Mouse (Mus musculus) hindbrain, embryonic 13.5 days (tissue): Measurements from ENCODE around the gene Gm49395. TPM values are rescaled to one million over a fixed set of nuclear protein-coding genes. Genes with fewer than 3 reads are reported as not detected.

Experiments used
- ATAC-seq: fragments of 200-750 bp; cut with Nextera tagmentation; 2 replicates; pipeline ENCODE4 v1.8.0; 2017; ENCODE audit warnings: moderate TSS enrichment; ENCODE audit not compliant: low FRiP score
- H3K27ac ChIP-seq: fragments of 300-500 bp; sonication (generic); 2 replicates; pipeline ENCODE4 v1.5.1; 2015; ENCODE audit warnings: inconsistent platforms, mild to moderate bottlenecking, moderate library complexity
- H3K27me3 ChIP-seq: fragments of 300-500 bp; sonication (generic); 2 replicates; pipeline ENCODE4 v1.6.1; 2015; ENCODE audit warnings: mild to moderate bottlenecking, inconsistent platforms
- H3K36me3 ChIP-seq: fragments of 300-500 bp; sonication (generic); 2 replicates; pipeline ENCODE4 v1.6.1; 2015; ENCODE audit warnings: mild to moderate bottlenecking, inconsistent platforms
- H3K4me1 ChIP-seq: fragments of 300-500 bp; sonication (generic); replicated peaks from 2 replicates; pipeline ENCODE4 v1.6.1; 2015; ENCODE audit warnings: inconsistent platforms
- H3K4me2 ChIP-seq: fragments of 300-500 bp; sonication (generic); 2 replicates; pipeline ENCODE4 v1.6.1; 2015; ENCODE audit warnings: inconsistent platforms, mild to moderate bottlenecking, moderate library complexity
- H3K4me3 ChIP-seq: fragments of 300-500 bp; sonication (generic); 2 replicates; pipeline ENCODE4 v1.5.1; 2015; ENCODE audit warnings: mild to moderate bottlenecking, inconsistent platforms
- H3K9ac ChIP-seq: fragments of 300-500 bp; sonication (generic); 2 replicates; pipeline ENCODE4 v1.6.1; 2015; ENCODE audit warnings: mild to moderate bottlenecking, inconsistent platforms
- H3K9me3 ChIP-seq: fragments of 300-500 bp; sonication (generic); 2 replicates; pipeline ENCODE4 v1.6.1; 2016; ENCODE audit warnings: inconsistent platforms
- WGBS: fragments of 180-500 bp; shearing (Covaris S2); methylation state at CpG from one replicate; pipeline ENCODE4 v1.1.7; 2015; 5-methylcytosine and 5-hydroxymethylcytosine counted together
- polyA plus RNA-seq: library from polyadenylated mRNA; unstranded; fragments of >200 nt; fragmentation: Nextera tagmentation; extraction: Ambion mirVana; gene quantifications from 2 replicates; pipeline ENCODE4 v1.2.1, GENCODE M21; 2015

Gene Gm49395
- polyA plus RNA-seq, 1 experiment from 2014 or later: 4.7 TPM

GRCm38 (mm10) chr13:114999582-114999981 is 102.1 kb downstream of the Gm49395 start:
- H3K4me2 ChIP-seq: no peak overlapping the region
- no peak for ATAC-seq
- no peak overlapping the region for H3K27ac ChIP-seq
- H3K36me3 ChIP-seq: no peaks in the 10 kb centered on the region
- H3K9ac ChIP-seq: no peak overlapping the region
- no peaks in the 10 kb centered on the region for H3K9me3 ChIP-seq
- WGBS: 91% methylated on average over 4 of the region's 4 CpGs
- H3K4me3 ChIP-seq: no peak overlapping the region
- no peaks in the 10 kb centered on the region for H3K4me1 ChIP-seq
- no peaks in the 10 kb centered on the region for H3K27me3 ChIP-seq

GRCm38 (mm10) chr13:114998100-114998499 is 103.6 kb downstream of the Gm49395 start:
- Histone ChIP-seq H3K4me1 (no peaks in the 10 kb centered on the region), H3K27me3 (no peaks in the 10 kb centered on the region), H3K9me3 (no peaks in the 10 kb centered on the region), H3K4me2 (no peak overlapping the region), H3K9ac (no peak overlapping the region), H3K36me3 (no peaks in the 10 kb centered on the region), H3K4me3 (no peak overlapping the region), H3K27ac (no peak overlapping the region)
- WGBS: 93% methylated on average over 10 of the region's 10 CpGs
- ATAC-seq: no peak

GRCm38 (mm10) chr13:114992260-114993014 is 109.3 kb downstream of the Gm49395 start:
- Histone ChIP-seq H3K27me3 (no peaks in the 10 kb centered on the region), H3K27ac (no peak overlapping the region), H3K9ac (no peak overlapping the region), H3K4me2 (peak overlapping the region; percentile 27), H3K4me3 (no peak overlapping the region), H3K36me3 (no peaks in the 10 kb centered on the region), H3K4me1 (peaks cover 11% of the 10 kb centered on the region), H3K9me3 (no peaks in the 10 kb centered on the region)
- WGBS: 22% methylated on average over 14 of the region's 14 CpGs
- peak; percentile 91 for ATAC-seq

- no peaks in the 10 kb centered on the region for H3K27me3 ChIP-seq
- H3K4me1 ChIP-seq: peaks cover 8% of the 10 kb centered on the region
- H3K9ac ChIP-seq: no peak overlapping the region
- H3K4me2 ChIP-seq: no peak overlapping the region
- H3K27ac ChIP-seq: no peak overlapping the region
- WGBS: 61% methylated on average over 6 of the region's 6 CpGs
- H3K4me3 ChIP-seq: no peak overlapping the region
- ATAC-seq: no peak
- no peaks in the 10 kb centered on the region for H3K36me3 ChIP-seq
- no peaks in the 10 kb centered on the region for H3K9me3 ChIP-seq
Measured at GRCm38 (mm10) chr13:114987668-114988067, 114.1 kb downstream of the Gm49395 start.

GRCm38 (mm10) chr13:114987161-114987560 is 114.6 kb downstream of the Gm49395 start:
- Histone ChIP-seq H3K9ac (no peak overlapping the region), H3K4me1 (peaks cover 3% of the 10 kb centered on the region), H3K27ac (no peak overlapping the region), H3K9me3 (no peaks in the 10 kb centered on the region), H3K4me3 (no peak overlapping the region), H3K27me3 (no peaks in the 10 kb centered on the region), H3K36me3 (no peaks in the 10 kb centered on the region), H3K4me2 (no peak overlapping the region)
- ATAC-seq: no peak
- 74% methylated on average over 2 of the region's 2 CpGs for WGBS

Other genes with a start within 250 kb of the Gm49395 start
- gene Itga2, start 169.8 kb downstream of the Gm49395 start, polyA plus RNA-seq: 1.9 and 2.3 TPM in 2 replicates
- 3.9 and 6.8 TPM in 2 replicates for gene Pelo, start 11.7 kb downstream of the Gm49395 start, polyA plus RNA-seq
- 6.6 and 7.1 TPM in 2 replicates for gene Itga1, start within 50 bp of the Gm49395 start, polyA plus RNA-seq